Mouse (Mus musculus) cerebellum, postnatal 36 days (tissue): ENCODE measurements around the gene Rpl13a.
"Not testable (repeated sequence)": the region's sequence is repeated elsewhere in the genome, so short reads cannot be mapped to it uniquely, and the experiment has no call there.

Experiments
- DNase-seq, 2 experiments: peaks; one replicate each; pipeline ENCODE4 v3.0.0; 2021 to 2022; ENCODE audit warnings: mixed read lengths in 2 of 2

Rpl13a gene

DNA sequence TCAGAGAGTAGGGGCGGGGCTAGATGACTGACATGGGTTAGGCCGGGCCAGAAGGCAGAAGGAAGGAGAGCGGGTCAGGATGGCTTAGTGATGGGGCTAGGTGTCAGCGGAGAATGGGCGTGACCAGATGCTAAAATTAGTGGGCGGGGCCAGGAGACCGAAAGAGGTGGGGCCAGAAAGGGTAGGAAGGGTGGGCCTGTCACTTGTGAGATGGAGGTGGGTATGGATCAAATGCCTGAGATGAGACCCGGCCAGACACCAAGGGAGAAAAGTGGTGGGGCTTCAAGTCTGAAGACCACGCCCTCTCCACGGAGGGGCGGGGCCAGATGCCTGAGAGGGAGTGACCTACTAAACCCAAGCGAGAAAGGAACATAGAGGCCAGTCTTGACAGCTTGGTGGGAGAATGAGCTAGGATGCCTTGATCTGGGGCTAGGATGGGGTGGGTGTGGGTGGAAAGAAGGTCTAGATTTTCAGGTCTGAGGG is 6.0 kb upstream of the Rpl13a start:
- no peak for DNase-seq

DNA sequence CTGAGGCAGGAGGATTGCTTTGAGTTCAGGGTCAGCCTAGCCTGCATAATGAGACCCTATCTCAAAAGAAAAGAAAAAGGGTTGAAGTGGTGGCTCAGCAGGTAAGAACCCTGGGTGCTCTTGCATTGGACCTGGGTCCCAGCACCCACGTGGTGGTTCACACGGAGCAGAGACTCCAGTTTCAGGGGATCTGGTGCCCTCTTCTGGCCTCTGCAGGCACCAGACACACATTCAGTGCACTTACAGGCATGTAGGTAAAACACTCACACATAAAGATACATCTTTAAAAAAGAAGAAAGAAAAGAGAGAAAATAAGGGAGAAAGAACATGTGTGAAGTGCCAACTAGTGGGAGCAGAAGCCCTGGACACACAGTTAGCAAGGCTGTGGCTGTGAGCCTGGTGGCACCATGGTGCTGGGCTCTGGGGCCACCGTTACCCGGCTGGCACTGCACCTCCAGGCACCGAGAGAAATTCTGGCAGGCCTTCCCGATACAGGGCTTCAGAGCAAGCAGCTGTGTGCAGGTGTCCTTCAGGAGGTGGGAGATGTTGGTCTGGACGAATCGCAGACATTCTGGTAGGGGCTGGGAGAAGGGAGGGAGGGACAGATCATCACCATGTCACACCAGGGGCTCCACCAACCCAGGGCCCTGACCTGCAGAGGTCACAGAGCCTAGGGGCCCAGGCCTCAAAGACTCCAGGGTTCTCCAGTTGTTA is 5.0 kb upstream of the Rpl13a start:
- DNase-seq = no peak

DNA sequence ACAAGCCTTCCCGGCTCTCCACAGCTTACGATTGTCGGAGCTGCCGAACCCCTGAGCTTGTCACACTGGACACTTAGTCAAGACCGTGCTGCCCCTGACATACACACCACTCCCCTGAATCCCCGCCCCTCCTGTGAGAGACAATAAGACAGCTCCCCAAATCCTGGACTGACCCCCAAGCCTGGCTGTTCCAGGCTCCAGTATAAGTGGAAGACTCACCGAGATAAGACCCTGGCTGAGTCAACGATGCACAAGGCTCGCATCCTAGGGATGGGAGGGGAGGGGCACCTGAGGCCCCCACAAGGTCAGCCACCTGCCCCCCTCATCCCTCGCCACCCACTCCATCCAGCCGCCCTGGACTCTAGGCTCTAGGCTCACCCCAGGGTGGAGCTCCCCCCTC is 3.3 kb upstream of the Rpl13a start:
- no peak for DNase-seq

DNA sequence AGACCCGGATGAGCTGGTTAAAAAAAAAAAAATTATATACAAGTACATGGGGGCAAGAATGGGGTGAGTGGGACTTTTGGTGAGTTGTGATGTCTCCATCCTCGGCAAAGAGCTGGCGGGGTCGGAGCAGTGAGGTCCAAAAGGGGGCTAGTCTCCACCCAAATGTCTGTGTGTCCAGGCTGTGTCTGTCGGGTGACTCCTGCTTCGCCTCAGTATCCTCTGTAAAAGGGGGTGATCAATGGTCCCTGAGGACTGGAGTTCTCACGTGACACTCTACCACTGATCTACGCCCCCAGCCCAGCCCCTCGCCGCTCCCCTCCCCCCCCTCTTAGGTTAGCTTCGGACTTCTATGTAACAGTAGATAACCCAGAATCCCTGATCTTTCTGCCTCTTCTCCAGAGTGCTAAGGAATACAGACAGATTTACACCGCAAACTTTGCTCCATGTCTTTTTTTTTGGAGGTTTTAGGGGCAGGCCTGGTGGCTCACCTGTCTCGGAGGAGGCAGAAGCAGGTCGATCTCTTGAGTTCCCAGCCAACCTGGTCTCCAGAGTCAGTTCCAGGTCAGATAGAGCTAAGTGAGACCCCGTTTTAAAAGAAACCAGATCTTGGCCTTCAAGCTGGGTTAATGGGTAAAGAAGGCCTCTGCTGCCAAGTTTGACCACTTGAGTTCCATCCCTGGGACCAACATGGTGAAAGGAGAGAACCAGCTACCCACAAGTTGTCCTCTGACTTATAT is 1.4 kb upstream of the Rpl13a start:
- DNase-seq = no peak

DNA sequence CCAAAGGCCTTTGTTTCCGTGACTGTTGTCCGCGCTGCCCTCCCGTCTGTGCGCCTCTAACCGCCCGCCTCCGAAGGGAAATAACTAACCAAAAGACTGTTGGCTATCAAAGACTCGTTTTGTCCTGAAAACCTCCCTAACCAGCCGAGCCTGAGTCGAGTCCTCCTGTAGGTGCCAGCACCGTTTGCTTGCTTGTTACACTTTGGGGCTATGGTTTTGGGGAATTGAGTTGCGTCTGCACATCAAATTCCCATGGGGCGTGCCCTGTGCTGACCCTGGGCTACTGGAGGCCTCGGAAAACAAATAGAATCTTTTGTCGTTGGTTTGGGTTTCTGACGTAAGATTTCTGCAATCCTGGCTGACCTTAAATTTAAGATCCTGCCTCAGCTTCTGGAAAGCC is 757 bp upstream of the Rpl13a start:
- DNase-seq = no peak

DNA sequence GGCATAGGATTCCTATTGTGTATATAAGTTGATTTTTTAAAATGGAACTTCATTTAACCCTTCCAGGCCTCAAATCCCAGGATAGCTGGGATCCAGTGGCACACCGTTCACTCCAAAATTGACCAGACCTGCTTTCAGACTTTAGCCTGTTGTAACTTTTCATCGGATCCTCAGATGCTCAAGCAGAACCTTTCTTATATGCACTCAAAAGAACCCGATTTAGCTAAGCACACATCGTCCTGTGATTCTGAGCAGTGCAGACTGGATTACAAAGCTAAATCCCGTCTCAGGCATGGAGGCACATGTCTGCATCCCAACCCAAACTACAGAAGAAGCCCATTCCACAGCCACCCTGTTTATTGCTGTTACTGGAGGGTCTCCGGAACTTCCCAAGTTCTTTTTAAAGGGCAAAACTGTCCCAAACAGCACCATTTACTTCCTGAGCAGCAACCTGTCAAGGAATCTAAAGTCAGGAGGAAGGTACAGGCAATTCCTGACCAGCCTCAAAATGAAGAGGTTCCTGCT is 799 bp downstream of the Rpl13a start:
- no peak for DNase-seq

DNA sequence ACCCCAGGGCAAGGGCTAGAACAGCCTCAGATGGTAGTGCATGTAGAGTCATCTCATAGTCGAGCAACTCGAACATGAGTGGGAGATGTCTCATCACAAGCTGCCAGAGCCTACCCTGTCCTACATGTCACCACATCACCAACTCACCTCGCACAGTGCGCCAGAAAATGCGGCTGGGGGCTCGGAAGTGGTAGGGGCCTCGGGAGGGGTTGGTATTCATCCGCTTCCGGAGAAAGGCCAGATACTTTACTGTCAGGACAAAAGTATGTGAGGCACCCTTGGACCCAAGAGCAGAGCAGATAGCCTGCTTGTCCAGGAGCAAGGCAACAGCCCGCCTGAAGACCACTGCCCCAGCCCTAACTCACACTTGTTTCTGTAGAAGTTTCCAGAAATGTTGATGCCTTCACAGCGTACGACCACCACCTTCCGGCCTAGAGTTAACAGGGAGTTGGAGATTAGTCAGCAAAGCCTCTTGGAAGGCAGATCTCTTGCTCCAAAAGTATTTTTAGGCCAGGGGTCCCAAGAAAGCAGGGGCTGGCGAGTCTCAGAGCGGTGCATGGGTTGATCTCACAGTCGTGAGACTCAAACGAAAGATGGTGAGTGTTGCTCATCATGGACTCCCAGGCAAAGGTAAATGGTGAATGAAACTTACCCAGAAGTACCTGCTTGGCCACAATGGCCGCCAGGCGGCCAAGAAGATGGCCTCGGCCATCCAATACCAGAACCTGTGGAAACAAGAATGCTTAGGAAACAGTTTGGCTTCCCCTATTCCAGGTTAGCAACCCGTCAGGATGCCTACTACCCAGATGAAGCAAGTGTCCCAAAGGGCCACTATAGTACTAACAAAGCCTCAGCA is 1.5 kb downstream of the Rpl13a start:
- no peak for DNase-seq

DNA sequence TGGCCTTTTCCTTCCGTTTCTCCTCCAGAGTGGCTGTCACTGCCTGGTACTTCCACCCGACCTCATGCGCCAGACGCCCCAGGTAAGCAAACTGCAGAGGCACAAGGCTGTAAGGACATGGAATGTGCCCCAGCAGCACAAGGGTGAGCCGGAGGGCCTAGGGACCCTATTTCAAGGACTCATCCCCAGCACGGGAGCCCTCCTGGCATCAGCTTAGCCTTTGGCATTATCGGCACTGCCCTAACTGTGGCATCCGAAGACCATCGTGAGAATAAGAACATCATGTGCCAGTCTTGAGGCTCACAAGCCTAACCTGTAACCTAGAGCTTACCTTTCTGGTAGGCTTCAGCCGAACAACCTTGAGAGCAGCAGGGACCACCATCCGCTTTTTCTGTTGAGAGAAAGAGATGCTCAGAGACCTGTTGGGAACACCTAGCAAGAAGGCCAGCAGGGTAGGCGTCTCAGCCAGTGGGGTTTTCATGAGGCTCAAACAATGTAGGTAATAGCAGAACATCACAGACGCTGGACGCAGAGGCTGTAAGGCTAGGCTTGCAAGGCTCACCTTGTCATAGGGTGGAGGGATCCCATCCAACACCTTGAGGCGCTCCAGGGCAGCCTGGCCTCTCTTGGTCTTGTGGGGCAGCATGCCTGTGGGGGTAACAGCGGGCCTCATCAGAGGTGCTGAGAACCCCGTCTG is 2.3 kb downstream of the Rpl13a start:
- DNase-seq = no peak

DNA sequence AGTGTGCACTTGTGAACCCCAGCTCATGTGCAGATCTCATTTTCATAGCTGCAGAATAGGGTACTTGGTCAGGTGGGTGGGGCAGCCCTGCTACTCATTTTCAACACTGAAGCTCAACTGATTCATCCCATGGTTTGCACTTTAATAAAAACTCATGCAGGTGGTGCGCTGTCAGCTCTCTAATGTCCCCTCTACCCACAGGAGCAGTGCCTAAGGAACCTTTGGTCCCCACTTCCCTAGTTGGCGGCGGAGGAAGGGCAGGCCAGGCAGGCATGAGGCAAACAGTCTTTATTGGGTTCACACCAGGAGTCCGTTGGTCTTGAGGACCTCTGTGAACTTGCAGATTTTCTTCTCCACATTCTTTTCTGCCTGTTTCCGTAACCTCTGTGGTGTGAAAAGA is 2.9 kb downstream of the Rpl13a start:
- DNase-seq = not testable (repeated sequence)

DNA sequence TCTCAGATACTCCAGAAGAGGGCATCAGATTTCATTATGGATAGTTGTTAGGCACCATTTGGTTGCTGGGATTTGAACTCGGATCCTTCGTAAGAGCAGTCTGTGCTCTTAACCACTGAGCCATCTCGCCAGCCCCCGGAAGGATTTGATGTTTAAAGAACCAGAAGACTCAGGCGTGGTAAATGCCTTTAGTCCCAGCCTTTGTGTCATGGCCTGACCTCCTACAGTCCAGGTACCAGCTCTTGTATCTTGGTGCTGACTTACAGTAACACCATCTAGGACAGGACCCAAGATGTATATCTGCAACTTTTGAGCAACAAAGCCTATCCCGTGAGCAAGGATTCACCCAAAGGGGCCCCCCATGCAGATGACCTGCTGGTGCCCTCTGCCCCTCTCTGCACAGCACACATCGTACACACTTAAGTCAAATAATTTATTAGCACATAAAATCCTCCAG is 3.4 kb downstream of the Rpl13a start:
- DNase-seq = no peak

DNA sequence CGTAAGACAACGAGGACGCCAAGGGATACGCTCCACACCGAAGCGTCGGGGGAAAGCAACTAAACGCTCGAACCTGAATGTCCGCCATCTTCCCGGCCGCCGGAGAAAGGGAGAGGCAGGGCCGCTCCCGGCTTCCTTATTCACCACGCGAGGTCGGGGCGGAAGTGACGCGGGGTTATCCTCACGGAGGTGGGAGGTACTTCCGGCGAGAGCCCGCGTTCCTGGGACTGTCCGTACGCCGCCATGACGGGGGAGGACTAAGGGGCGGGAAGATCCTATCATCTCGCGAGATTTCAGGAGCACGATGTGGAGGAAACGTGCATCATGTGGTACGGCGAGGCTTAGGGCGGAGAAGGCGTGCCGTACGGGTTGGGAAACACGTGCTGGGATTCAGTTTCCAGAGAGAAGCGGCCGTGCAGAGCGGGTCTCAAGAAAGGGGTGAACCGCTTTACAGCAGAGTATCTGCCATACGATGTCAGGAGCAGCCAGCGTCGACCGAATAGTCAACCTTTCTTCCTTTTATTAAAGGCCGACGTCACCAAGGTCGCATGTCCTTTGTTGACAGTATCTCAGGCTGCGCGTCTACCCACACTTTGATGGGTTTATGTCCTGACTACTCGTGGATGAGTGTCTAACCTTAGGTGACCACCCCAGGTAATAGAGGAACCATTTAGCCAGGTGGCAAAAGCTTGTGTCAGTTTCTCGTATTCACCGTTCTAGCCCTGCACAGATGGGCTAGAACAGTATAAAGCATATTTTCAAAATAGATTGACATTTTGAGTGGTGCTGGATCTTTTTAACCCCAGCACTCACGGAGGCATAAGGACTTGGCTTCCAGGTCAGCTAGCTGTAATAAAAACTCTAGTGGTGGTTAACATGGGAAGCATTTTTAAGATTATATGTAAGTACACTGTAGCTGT is 4.1 kb downstream of the Rpl13a start, which contains the start of gene Rps11:
Rps11 (minus strand) TSS at position 216 of the 920 bp plus-strand sequence.
- DNase-seq = peak; percentile 97 to 99

DNA sequence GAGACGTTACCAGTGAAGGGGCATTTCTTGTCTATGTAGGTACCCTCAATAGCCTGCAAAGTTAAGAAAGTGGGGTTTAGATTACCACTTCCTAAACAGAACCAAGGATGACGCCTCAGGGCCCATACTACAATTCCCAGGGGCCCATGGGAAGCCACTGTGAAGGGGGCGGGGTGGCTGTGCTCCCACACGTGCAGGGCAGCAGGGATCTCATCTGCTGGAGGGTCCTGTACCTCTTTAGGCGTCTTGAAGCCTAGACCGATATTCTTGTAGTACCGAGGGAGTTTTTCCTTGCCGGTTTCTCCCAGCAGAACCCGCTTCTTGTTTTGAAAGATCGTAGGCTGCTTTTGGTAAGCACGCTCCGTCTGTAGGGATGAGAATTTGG is 5.4 kb downstream of the Rpl13a start:
- no peak for DNase-seq

DNA sequence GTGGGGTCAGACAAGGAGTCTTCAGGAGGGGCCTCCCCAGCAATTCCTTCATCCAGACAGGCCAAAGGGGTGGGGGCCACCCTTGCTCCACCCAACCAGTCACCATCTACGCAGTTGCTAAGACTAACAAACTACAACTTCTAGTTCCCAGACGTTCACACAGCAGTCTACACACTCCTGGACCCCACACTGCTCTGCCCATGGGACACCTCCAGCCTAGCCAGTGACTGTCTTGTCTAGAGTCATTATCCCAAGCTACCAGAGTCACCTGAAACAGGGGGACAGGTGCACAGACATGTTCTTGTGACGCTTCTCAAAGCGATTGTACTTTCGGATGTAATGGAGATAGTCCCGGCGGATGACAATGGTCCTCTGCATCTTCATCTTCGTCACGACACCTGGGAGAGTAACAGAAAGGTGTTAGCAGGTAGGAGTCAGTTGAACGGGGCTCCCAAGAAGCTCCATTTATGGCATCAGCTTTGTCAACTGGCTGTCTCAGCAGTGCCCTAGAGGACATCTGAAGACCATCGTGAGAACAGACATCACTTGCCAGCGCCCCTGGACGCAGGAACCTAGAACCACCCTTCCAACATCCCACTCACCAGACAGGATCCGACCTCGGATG is 5.9 kb downstream of the Rpl13a start:
- no peak for DNase-seq

DNA sequence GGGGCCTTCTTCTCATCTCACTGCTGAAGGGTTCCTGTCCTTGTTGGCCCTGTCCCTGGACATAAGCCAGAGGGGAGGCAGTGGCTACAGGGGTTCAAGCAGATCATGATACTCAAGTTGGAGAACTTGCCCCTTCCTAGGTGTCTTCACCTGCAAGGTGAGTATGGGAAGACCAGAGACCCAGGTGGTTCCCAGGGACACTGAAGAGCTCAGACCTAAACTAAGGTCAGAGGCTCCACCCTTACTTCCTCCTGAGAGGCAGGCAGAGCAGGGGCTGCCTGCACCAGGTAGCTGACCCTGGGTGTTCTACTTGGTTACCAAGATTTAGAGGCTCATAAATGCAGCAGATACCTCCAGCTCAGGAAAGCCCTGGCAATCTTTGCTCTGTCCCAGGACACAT is 6.6 kb downstream of the Rpl13a start:
- DNase-seq = no peak

DNA sequence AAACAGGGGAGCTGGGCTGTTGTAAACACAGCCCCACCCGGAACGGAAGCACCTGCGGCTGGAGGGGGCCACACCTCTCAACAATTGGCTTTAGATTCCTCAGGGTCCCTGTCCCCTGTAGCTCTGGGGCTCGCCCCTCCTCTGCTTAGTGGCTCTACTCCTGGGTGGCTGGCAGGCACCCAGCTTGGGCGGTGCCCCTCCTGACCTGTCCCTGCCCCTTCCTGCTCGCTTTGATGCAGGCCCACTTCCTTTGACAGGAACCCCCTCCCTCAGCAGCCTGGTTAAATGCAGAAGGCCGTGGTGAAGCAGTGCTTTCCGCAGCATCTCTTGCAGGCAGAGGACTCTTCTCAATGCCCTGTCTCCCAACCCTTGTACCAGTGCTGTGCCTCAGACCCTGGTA is 7.2 kb downstream of the Rpl13a start:
- DNase-seq = no peak

DNA sequence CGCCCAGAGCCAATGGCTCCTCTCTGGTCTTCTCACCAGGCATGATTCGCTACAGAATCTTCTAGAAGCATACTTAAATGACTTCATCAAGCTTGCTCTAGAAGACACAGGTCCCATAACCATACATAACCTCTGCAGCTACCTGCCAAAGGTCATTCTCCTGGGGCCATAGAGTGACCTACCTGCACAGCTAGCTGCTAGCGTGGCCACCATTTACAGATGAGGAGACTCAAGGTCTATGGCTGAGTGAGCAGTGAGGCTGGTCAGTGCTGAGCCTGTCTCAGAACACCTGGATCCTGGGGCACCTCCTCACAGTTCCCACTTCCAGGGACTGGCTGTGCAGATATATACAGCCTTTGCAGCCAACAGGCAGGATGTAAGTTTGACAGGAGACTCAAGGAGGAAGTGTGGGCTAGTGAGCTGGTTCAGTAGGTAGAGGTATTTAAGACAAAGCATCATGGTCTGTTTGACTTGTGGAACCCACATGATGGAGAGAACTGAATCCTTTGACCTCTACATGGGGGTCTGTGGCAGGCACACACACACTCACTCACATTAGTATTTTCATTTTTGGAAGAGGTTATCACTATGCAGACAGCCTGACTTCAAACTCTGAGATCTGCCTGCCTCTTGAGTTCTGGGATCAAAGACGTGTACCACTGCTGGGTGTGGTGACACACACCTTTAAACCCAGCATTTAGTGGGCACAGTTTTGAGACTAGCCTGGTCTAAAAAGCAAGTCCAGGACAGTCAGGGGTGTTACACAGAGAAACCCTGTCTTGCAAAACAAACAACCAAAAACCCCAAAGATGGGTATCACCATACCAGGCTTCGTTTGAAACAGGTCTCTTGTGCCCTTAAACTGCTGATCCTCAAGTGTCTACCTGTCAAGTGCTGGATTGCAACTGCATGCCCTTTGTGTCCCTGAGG is 8.5 kb downstream of the Rpl13a start:
- DNase-seq = no peak

DNA sequence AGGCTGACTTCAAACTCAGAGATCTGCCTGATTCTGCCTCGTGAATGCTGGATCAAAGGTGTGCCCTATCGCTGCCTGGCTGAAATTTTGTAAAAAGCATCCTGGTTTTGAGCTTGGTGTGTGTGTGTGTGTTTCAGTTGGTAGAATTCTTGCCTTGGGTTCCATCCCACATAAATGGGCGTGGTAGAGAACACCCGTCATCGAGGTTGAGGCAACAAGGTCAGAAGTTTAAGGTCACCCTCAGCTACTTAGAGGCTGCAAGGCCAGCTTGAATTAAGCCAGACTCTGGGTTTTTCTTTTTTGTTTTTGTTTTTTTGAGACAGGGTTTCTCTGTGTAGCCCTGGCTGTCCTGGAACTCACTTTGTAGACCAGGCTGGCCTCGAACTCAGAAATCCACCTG is 10.2 kb downstream of the Rpl13a start:
- no peak for DNase-seq

DNA sequence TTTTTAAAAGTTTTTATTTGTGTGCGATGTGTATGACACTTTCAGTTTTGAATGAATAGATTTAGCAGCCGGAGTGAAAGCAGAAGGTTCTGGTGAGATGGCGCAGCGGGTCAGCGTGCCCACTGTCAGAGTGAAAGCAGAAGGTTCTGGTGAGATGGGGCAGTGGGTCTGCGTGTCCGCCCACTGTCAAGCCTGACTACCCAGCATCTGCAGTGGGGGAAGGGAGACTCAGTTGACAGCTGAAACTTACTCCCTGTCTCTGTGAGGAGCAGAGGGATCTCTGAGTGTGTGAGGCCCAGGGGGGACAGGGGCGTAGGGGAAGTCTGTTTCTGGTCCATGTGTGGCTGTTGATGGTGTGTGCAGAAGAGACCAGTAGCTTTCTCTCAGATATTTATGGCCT is 11.0 kb downstream of the Rpl13a start:
- no peak for DNase-seq

DNA sequence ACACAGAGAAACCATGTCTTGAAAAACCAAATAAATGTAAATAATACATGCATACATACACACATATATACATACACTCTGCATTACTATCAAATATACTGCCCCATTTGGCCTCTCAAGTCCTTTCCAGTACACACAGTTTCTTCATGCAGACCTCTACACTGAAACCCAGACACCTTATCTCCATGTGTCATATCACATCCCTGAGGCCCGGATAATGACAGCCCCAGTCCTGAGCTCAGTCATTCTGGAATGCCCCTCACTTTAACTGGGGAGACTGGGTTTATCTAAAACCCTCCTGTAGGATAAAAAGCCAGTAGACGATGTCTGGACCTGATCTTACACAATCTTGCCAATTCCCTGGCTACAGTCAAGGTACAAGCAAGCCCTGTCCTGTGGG is 15.1 kb downstream of the Rpl13a start:
- no peak for DNase-seq

DNA sequence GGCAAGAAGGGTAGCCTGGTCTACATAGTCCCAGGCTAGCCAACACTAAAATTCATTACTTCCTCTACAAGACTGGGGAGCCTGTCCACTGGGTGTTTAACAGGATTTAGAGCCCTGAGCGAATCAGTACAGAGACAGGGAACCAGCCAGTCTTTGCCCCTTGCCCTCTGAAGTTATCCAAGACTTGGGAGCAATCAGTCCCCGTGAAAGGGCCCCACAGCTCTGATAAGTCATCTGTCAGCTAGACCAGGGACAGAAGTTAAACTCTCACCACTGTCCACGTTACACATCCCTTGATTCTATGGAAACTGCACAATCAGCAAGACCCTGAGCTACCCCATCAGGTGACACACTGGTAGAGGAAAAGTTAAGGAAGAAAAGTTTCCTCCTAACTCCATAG is 16.0 kb downstream of the Rpl13a start:
- no peak for DNase-seq
